Mouse (Mus musculus): Measurements from ENCODE around the gene Cdc42se1.

- TF ChIP-seq CTCF (IDR thresholded peaks at IDR 0.05; ENCODE audit: insufficient read depth, low read length) (no peak), POLR2A (IDR thresholded peaks at IDR 0.05; ENCODE audit: borderline replicate concordance, extremely low read depth, low read depth, low read length) (no peak)
Measured at GRCm38 (mm10) chr3:95256931-95257330, 28.4 kb downstream of the Cdc42se1 start.
